Mouse (Mus musculus) ES-E14 (cell line): ENCODE data around the gene Tmprss7. TPM values are rescaled to one million over a fixed set of nuclear protein-coding genes. Genes with fewer than 3 reads are reported as not detected.
A peak's percentile ranks its signal among the peaks of the same experiment; 100 is the strongest.

ENCODE experiments used
- DNase-seq: peaks from one replicate; pipeline ENCODE4 v3.0.0-alpha.2; 2013; ENCODE audit warnings: low read depth, low spot score
- H3K27ac ChIP-seq: 2 replicates; pipeline ENCODE4 v1.5.1; 2012; ENCODE audit warnings: low read depth, mild to moderate bottlenecking, low read length, moderate library complexity, mixed read lengths; ENCODE audit not compliant: poor library complexity, insufficient read depth, severe bottlenecking
- H3K36me3 ChIP-seq: 2 replicates; pipeline ENCODE4 v1.6.1; 2012; ENCODE audit warnings: mild to moderate bottlenecking, low read length, moderate library complexity, mixed read lengths; ENCODE audit not compliant: control insufficient read depth, poor library complexity, insufficient read depth, severe bottlenecking
- H3K4me1 ChIP-seq, 2 experiments: fragments of 150-350 bp in 1 of 2; sonication (generic) in 1 of 2; 2 replicates each; pipeline ENCODE4 v1.6.1; 2012; ENCODE audit warnings: low read length in 2 of 2, mild to moderate bottlenecking in 1 of 2, mixed read lengths in 1 of 2; ENCODE audit not compliant: control insufficient read depth in 2 of 2, insufficient read depth in 2 of 2, poor library complexity in 1 of 2
- H3K4me3 ChIP-seq, 2 experiments: fragments of 150-350 bp in 1 of 2; sonication (generic) in 1 of 2; 2 replicates each; pipeline ENCODE4 v1.5.1; 2012; ENCODE audit warnings: low read length in 2 of 2, low read depth in 1 of 2, mild to moderate bottlenecking in 1 of 2, mixed read lengths in 1 of 2; ENCODE audit not compliant: insufficient read depth in 1 of 2, poor library complexity in 1 of 2, severe bottlenecking in 1 of 2
- H3K9ac ChIP-seq: 2 replicates; pipeline ENCODE4 v1.6.1; 2012; ENCODE audit warnings: low read depth, mild to moderate bottlenecking, low read length, mixed read lengths; ENCODE audit not compliant: poor library complexity, insufficient read depth, severe bottlenecking
- H3K9me3 ChIP-seq: fragments of 150-350 bp; sonication (generic); 2 replicates; pipeline ENCODE4 v1.6.1; 2012; ENCODE audit warnings: low read depth, mild to moderate bottlenecking, low read length; ENCODE audit not compliant: control insufficient read depth, insufficient read depth
- CHD2 ChIP-seq: IDR thresholded peaks from 2 replicates; pipeline ENCODE4 v1.6.1; 2014; ENCODE audit warnings: mild to moderate bottlenecking, low read depth, low read length, inconsistent platforms
- HCFC1 ChIP-seq: IDR thresholded peaks from 2 replicates; pipeline ENCODE4 v1.6.1; 2012; ENCODE audit warnings: low read length, inconsistent platforms, borderline replicate concordance; ENCODE audit not compliant: insufficient read depth
- MAFK ChIP-seq: IDR thresholded peaks from 2 replicates; pipeline ENCODE4 v1.6.1; 2014; ENCODE audit warnings: mild to moderate bottlenecking, low read depth, low read length, inconsistent platforms; ENCODE audit not compliant: insufficient read depth
- ZC3H11A ChIP-seq: IDR thresholded peaks from 2 replicates; pipeline ENCODE4 v1.6.1; 2012; ENCODE audit warnings: low read depth, mild to moderate bottlenecking, inconsistent platforms, low read length, borderline replicate concordance
- ZNF384 ChIP-seq: IDR thresholded peaks from 2 replicates; pipeline ENCODE4 v1.6.1; 2012; ENCODE audit warnings: low read depth, low read length, inconsistent platforms
- in situ Hi-C, 2 experiments: fragments of 600-800 bp; cut with MboI; formaldehyde crosslinking; loops; one replicate each; pipeline ENCODE4 v1.15.1; 2025; ENCODE audit warnings: low sequenced_read_pairs in 2 of 2, inconsistent platforms in 1 of 2; ENCODE audit not compliant: unreplicated experiment in 2 of 2
- total RNA-seq: library from RNA; depleted of rRNA; stranded (reverse); fragments of 300-350 nt; gene quantifications from 2 replicates; pipeline ENCODE4 v1.2.3, GENCODE M21; 2012; rRNA removed

The Tmprss7 gene
- total RNA-seq, 1 experiment: 0.09 TPM

DNA sequence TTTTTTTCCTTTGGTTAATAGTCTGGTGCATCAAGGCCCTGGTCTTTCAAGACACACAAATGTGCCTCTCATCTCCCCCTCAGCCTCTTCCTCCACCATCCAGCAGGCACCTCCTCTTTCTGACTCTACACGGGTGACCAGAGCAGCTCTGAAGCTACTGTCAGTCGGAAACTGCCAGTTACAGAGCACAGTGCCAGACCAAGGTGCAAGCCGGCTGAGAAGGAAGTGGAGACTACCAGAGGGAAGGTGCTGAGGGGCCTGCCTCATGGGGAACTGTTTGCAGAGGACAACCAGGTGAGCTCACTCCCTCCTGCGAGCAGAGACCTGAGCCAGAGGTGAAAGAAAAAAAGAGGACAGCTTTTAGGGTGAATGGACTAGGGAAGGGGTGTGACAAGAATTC is 83.2 kb downstream of the Tmprss7 start, which contains the start of gene Gcsam:
Gene Gcsam, plus strand, starts transcription at position 114 of the 400 bp plus-strand sequence.
- H3K9me3 ChIP-seq: no peaks in the 10 kb centered on the region
- no peak for DNase-seq
- in situ Hi-C loops: no loop called here
- no peak within 1 kb of the TSS for H3K9ac ChIP-seq
- H3K4me3 ChIP-seq: no peak within 1 kb of the TSS
- no peak for TF ChIP-seq HCFC1
- no peaks in the 10 kb centered on the region for H3K36me3 ChIP-seq
- peaks cover 0 to 3% of the 10 kb centered on the region in 2 experiments; a peak in 1 of 4 replicates for H3K4me1 ChIP-seq
- H3K27ac ChIP-seq: no peak within 1 kb of the TSS

GRCm38 (mm10) chr16:45609300-45609699 is 84.2 kb downstream of the Tmprss7 start:
- peaks cover 0 to 3% of the 10 kb centered on the region in 2 experiments; a peak in 1 of 4 replicates for H3K4me1 ChIP-seq
- TF ChIP-seq CHD2 (no peak), MAFK (no peak), HCFC1 (no peak), ZNF384 (no peak), ZC3H11A (no peak)
- no peak overlapping the region for H3K4me3 ChIP-seq
- H3K27ac ChIP-seq: no peak overlapping the region
- DNase-seq: peak; percentile 15
- H3K9ac ChIP-seq: no peak overlapping the region
- no peaks in the 10 kb centered on the region for H3K9me3 ChIP-seq
- in situ Hi-C loops: no loop called here
- no peaks in the 10 kb centered on the region for H3K36me3 ChIP-seq

GRCm38 (mm10) chr16:45608481-45608954 is 84.9 kb downstream of the Tmprss7 start:
- H3K9me3 ChIP-seq: no peaks in the 10 kb centered on the region
- TF ChIP-seq MAFK (no peak), HCFC1 (no peak), ZNF384 (no peak), CHD2 (no peak), ZC3H11A (no peak)
- in situ Hi-C loops: no loop called here
- no peaks in the 10 kb centered on the region for H3K36me3 ChIP-seq
- H3K9ac ChIP-seq: no peak overlapping the region
- H3K27ac ChIP-seq: no peak overlapping the region
- no peak overlapping the region for H3K4me3 ChIP-seq
- peaks cover 0 to 3% of the 10 kb centered on the region in 2 experiments; a peak in 1 of 4 replicates for H3K4me1 ChIP-seq
- no peak for DNase-seq

Other genes starting within 250 kb of the Tmprss7 start
- gene Gm609, start 200.7 kb downstream of the Tmprss7 start, total RNA-seq: not detected in 2 replicates
- not detected in 2 replicates for gene Gm17783, start 161.6 kb downstream of the Tmprss7 start, total RNA-seq
- not detected in 2 replicates for gene Slc9c1, start 158.3 kb downstream of the Tmprss7 start, total RNA-seq
- gene Gcsam, start 83.3 kb downstream of the Tmprss7 start, total RNA-seq: not detected in 2 replicates
- 0.21 and 0.27 TPM in 2 replicates for gene BC016579, start 39.6 kb downstream of the Tmprss7 start, total RNA-seq
- gene Tagln3, start 30.9 kb upstream of the Tmprss7 start, total RNA-seq: 5.1 and 5.4 TPM in 2 replicates
- gene Abhd10, start 49.3 kb upstream of the Tmprss7 start, total RNA-seq: 13.2 and 16.0 TPM in 2 replicates